Mouse (Mus musculus): ENCODE data around the gene Meiob.

The Meiob gene

DNA sequence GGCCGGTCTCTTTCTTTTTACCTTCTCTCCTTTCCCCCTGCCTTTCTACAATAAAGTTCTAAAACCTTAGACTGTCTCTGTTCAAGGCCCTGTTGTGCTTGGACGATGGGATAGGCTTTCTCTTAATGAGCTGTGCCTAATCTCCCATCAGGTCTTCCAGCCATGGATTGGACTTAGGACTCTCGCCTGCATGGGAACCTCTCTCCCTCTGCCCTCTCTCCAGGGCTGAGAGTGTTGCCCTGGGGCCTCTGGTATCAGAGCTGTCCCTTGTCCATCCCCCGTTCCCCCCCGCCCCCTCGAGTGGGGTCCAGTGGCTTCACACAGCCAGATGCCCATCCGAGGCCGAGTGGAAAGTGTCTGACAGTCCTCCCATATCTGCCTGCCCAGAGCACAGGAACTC is 70.9 kb downstream of the Meiob start:
- DNase-seq, result peak in 1 of 2 experiments; percentile 60

DNA sequence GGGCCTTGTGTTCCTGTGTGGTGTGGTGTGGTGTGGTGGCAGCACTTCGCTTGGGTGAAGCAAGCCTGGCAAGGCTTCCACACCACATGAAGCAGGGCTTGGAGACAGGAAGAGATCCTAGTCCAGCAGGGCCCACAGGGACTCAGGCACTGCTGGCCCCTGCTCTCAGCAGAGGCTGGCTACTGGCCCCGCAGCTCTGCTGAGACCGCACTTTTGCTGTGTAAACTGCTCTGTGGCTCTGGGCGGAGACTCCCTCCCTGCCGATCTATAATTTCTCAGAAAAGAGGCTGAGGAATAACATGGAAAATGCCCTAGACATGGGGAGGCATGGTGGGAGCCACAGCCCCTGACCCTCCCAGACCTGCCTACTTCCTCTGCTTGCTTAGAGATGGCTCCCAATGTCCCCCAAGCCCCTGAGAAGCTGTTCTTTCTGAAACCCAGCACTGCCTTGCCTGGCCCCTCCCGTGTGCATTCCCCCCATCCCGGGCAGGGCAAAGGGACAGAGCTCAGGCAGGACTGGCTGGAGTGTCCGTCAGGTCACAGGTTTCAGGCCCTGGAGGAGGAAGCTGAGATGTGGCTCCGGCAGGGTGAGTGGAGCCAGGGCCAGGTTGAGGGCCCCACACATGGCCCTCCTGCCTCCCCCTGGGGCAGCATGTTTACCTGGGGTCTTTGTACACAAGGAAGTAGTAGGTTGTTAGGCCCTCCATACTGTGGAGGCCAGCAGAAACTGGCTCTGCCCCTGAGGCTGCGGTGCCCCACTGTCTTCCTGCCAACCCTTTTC is 73.4 kb downstream of the Meiob start:
- DNase-seq, result peak; percentile 75 to 90

DNA sequence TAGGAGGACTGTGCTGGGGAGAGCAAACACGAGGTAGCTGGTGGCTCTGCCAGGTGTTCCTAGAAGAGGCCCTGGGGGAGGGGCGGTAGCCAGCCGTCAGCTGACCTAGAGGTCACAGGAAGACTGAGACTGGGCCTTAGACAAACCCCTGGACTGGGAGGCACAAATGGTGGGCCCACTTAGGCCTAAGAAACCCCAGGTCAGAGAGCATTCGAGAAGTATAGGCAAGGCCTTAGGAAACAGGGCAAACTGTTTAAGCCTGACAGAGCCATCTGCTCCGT is 74.0 kb downstream of the Meiob start:
- DNase-seq, result peak; percentile 93 to 96

DNA sequence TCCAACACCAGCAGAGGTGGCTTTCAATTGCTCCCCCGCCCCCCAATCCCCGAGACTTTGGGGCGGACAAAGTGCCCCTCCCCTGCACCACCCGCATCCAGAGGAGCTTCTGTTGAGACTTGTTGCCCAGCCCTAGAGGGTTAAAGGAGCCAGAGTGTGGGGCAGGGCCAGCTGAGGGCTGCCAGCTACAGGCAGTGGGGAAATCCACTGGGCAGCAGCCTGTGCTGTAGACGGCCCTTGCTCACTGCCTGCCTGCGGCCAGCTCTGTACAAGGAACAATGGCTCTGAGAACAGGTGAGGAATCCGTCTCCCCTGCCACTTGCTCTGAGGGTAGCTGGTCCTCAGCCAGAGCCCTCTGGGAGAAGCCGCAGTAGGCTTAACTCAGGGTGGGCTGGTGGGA is 74.4 kb downstream of the Meiob start:
- DNase-seq, result peak in 1 of 2 experiments; percentile 81

DNA sequence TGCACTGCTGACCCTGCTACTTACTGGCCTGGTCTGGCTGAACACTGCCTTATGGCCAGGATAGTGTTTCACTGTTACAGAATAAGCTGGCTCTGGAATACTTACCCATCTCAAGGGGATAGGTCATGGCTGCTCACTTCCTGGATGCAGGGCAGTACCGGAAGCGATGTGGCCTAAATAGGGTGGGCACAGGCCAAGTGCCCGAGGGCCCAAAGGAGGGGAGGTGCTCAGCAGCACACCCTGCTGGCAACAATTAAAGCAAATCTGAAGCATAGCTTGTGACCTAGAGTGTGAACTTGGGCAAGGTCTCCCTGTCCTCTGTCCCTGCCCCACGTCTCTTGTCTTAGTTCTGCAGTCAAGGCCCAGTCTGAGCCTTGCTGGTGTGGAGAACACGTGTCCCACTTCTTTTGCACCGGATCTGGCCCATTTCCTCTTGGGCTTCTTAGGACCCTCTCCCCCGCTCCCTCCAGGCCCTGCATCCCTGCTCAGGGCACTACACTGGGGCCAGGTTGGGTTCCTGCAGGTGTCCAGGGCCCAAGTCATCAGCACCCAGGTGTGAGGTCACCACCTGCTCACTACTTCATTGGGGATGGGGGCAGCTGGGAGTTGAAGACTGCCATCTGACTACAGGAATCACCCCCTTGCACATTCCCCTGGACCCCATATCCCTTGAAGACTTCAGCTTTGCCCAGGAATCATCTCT is 77.8 kb downstream of the Meiob start:
- DNase-seq, result peak; percentile 70 to 71

DNA sequence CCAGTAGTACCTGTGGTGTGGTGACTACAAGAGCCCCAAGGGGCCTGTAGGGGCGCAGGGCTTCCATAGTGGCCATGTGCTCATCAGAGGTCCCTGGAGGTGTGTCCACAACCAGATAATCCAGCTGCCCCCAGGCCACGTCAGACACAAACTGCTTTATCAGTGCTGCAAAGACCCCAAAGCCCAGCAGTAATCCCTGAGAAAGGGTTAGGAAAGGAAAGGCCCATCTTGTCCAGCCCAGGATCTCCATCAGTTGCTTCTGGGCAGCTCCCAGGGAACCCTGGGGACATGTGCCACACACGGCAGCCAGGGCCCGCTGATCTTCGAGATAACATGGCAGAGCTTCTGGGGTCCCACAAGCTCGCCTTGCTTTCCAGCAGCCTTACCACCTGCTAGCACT is 80.3 kb downstream of the Meiob start:
- DNase-seq, result peak in 1 of 2 experiments; percentile 30

DNA sequence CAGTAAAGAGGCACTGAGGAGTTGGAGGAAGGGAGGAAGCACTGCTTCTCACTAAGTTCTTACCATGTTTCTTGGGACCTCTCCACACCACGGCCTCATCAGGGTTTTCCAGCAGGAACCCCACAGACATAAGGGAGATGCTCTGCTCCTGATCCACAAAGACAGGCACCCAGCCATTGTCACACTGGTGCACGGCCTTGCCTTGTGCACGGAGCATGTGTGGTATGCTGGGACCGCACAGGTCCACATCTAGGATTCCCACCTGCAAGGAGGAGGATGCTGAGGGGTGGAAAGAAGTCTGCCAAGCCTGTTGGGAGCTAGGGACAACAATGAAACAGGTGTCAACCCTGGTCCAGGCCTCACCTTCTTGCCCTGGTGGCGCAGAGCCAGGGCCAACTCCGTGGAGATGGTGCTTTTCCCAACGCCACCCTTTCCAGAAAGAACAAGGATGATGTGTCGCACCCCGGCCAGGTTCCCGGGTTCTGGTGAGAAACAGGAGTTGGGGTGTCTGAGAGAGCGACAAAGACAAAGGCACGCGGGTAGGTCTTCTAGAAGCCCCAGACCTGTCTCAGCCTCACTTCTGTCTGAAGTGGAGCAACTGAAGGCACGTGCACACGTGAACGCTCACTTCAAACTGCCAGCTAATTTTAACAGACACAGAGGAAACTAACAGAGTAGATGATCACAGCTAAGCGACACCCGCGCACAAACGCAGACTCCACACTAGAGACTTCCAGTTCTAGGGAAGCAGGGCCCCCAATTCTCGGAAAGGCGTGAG is 81.5 kb downstream of the Meiob start:
- DNase-seq, result peak in 1 of 2 experiments; percentile 56

DNA sequence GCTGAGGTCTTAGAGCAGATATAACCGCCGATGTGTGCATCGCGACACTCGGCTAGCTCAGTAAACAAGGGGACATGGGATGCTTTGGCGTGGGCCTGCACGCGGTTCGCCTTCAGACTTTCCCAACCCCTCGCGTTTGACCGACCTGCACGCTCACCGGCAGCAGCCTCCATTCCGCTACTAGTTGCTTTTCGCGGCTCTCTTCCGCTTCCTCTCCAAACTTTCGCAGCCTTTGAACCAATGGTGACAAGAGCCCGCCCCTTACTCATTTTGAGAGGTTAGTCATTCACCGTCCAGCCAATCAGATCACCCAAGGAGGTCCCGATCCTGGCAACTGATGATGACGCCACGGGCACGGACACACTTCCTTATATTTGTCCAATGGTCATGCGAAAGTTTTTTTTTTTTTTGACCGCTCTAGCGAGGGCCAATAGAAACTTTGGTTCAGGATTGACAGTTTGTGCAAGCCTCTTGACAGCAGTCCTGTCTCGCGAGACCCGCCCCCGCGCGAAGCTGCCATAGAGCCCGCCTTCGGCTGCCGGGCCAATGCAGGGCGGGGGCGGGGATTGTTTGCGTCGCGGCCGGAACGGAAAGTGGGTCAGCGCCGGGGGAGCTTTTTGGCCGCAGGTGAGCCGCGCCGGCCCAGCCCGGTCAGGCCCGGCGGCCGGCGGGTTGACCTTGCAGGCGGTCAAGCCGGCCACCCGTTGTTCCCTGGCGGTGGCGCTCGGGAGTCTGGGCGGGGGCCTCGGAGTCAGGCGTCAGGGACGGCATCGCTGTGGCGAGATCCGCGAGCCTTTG is 82.2 kb downstream of the Meiob start, which contains the start of the genes Nubp2 and Spsb3:
TSS of gene Nubp2 (minus strand) at position 216 of the 798 bp plus-strand sequence.
TSS of gene Spsb3 (plus strand) at position 510 of the 798 bp plus-strand sequence.
- peak; percentile 99 to 100 for DNase-seq

DNA sequence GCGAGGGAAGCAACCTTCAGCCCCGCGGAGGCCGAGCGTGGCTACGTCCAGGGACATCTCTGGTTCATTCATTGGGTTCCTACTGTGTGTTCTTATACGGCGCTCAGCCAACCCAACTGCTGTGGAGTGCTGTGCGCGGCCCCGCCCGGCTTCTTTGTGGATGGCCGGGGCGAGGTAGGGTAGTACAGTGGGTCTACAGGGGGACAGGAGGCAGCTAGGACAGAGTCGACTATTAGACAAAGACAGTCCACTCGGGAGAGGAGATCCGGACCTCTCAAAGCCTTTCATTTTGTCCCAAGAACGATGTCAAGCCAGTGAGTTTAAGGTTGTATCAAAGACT is 82.8 kb downstream of the Meiob start:
- DNase-seq, result no peak

DNA sequence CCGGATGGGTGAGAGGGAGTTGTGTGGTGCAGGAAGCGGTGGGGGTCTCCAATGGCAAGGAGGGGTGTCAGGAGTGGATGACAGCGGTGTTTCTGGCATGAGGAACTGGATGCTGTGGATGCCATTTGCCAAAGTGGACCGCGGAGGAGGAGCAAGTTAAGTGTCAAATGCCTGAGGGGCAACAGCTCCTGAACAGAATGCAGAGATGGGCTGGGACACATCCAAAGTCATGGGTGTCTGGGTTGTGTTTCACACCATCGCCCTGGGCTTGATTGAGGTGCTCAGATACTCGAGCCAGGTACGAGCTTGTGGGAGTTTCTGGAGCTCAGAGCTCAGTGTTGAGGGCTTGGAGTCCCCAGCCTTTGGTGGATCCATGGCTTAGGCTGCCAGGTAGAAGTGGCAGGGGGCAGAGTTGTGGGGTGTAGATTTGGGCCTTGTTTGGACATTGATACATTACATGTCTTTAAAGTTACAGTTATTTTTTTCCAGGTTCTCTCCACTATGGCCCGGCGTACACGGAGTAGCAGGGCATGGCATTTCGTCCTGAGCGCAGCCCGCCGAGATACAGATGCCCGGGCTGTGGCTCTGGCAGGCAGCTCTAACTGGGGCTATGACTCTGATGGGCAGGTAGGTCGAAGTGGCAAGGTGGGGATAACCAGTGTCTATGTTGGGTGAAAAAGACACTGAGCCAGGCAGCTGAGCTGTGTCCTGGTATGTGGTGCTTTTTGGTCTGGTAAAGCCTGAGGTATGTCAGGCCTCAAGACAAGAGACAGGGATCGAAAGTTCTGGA is 83.4 kb downstream of the Meiob start:
- peak in 1 of 2 experiments; percentile 58 for DNase-seq

DNA sequence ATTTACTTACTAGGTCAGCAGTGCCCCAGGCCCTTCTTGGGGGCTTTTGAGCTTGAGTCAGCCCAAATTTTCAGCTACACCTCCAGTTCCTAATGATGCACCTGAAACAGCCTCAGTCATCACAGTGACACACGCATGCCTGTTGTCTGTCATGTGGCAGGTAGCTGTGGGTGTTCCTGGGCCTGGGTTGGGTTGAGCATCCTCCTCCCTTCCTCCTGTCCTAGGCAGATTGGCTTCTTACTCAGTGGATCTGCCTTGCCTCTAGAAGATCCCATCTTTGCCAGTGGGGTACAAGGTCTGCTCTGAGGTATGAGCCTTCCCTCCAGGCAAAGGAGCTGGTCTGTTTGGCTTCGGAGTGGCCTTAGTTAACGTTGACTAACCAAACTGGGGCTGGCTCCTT is 84.8 kb downstream of the Meiob start:
- no peak for DNase-seq

Measured in kidney, postnatal 25 days (tissue).